Mouse (Mus musculus) cortical plate, adult 2 months (tissue): ENCODE data around the gene Ncapg2.

ENCODE experiments used
- CTCF ChIP-seq: fragments of 200-500 bp; IDR thresholded peaks from 2 replicates; pipeline ENCODE4 v1.5.1; 2011; ENCODE audit warnings: mild to moderate bottlenecking, control low read depth, low read length; ENCODE audit not compliant: insufficient read depth; ENCODE audit errors: extremely low read depth
- POLR2A ChIP-seq: fragments of 200-500 bp; IDR thresholded peaks from 2 replicates; pipeline ENCODE4 v1.6.1; 2011; ENCODE audit warnings: mild to moderate bottlenecking, low read length, control low read depth; ENCODE audit not compliant: insufficient read depth; ENCODE audit errors: extremely low read depth

GRCm38 (mm10) chr12:116368857-116369256 is 36.3 kb upstream of the Ncapg2 start:
- TF ChIP-seq CTCF = no peak
- no peak for TF ChIP-seq POLR2A
